Mouse (Mus musculus) ES-Bruce4 (cell line): Measurements from ENCODE around the gene Lsm2.

Source experiments
- CTCF ChIP-seq: IDR thresholded peaks from one replicate; pipeline ENCODE4 v1.8.1; 2011; ENCODE audit warnings: low read depth, low read length
- EP300 ChIP-seq: IDR thresholded peaks from 2 replicates; pipeline ENCODE4 v1.6.1; 2011; ENCODE audit warnings: low read depth, low read length; ENCODE audit not compliant: insufficient read depth
- POLR2A ChIP-seq: IDR thresholded peaks from one replicate; pipeline ENCODE4 v1.8.1; 2011; ENCODE audit warnings: low read length; ENCODE audit not compliant: insufficient read depth

DNA sequence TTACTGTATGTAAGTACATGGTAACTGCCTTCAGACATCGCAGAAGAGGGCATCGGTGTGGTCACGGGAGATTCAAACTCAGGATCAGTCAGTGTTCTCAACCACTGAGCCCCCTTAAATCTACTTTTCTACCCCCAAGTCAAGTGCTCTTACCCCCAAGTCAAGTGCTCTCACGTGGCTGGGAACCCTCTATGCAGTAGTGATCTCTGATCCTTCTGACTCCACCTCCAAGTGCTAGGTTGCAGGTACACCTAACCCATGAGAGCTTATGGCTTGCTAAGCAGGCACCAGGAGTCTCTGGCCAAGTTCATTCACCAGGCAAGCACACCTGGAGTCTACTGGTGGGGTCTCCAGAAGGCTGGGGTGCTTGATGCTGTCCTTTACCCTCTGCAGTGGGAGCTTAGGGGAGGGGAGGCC, 32.1 kb upstream of the Lsm2 start:
- TF ChIP-seq CTCF (no peak), POLR2A (no peak), EP300 (no peak)
